Mouse (Mus musculus): Measurements from ENCODE around the gene Hacl1.

Hacl1 gene

DNA sequence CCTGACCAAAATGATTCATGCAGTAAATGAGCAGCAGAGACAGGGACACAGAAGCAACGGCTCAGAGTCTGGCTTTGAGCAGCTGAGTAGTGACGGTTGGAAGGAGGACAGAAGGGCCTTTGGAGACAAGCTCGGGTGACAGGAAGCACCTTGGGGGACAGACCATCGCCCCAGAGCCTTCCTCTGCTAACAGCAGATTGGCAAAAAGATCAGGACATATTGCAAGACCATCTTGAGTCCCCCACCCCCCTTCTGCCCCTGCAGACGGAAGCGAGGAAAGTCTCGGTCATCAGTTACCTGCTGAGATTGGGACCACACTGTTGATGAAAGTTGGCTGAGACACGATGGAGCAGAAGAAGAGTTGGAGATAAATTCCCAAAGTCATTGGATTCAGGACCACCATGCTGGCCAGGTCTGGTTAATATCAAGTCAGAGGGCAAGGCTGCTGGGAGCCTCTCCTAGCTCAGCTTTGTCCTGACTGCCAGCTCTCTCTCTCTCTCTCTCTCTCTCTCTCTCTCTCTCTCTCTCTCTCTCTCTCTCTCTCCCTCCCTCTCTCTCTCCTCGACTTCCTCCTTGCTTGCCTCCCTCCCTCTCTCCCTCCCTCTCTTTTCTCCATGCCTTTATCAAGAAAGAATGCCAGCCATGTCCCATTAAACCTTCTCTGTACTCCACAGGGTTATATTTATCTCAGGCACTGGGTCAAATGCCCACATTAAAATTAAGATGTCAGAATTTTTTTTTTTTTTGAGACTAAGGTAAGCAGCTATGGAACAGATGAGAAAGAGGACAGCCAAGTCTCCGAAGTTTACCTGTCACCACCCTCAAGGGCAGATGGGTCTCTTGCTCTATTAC is 64.0 kb downstream of the Hacl1 start:
- DNase-seq (ENCODE audit: extremely low read depth, low read depth) = no peak

GRCm38 (mm10) chr14:31575866-31576265 is 65.2 kb downstream of the Hacl1 start:
- no peak for DNase-seq (ENCODE audit: extremely low read depth, low read depth)

GRCm38 (mm10) chr14:31574903-31575665 is 66.0 kb downstream of the Hacl1 start:
- no peak for DNase-seq (ENCODE audit: extremely low read depth, low read depth)

DNA sequence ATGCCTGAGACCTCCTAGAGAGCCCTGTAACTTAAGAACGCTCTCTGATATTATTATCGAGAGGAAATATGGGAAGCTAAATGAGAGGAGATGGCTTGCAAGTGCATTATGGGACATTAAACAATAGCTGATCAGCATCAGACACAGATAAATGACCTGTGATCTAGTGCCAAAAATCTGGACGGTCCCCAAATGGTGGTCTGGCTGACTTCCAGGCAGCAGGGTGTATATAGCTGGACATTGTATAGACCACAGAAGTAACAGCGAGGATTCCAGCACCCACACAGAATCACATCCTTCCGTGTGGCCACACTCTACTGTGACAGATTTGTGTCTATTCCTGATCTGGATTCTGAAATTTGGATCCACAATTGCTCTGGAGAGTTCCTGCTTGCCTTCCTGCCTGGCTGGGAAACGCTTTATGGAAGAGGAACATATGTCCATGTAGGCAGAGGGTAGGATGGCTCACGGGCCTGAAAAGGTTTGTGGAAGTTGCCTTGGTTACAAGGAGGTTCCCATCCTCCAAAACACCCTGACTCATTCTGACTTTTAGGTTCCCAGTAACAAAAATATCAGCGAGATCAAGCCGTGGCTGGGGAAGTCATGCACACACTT is 68.4 kb downstream of the Hacl1 start:
- DNase-seq (ENCODE audit: extremely low read depth, low read depth) = no peak

DNA sequence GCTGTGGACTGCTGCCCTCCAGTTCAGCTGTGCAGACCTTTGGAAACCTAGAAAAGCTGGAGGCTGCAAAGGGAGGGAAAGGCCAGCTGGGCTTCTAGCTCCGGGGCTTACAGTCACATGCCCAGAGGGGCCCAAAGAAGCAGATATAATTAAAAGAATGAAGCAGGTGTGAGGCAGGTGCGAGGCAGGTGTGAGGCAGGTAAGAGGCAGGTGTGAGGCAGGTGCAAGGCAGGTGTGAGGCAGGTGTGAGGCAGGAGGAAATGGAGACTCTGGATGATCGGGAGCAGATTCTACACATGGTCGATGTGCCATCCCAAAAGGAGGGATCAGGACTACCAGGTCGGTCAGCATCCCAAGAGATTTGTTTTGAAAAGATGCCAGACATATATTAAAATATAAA is 69.7 kb downstream of the Hacl1 start:
- no peak for DNase-seq (ENCODE audit: extremely low read depth, low read depth)

DNA sequence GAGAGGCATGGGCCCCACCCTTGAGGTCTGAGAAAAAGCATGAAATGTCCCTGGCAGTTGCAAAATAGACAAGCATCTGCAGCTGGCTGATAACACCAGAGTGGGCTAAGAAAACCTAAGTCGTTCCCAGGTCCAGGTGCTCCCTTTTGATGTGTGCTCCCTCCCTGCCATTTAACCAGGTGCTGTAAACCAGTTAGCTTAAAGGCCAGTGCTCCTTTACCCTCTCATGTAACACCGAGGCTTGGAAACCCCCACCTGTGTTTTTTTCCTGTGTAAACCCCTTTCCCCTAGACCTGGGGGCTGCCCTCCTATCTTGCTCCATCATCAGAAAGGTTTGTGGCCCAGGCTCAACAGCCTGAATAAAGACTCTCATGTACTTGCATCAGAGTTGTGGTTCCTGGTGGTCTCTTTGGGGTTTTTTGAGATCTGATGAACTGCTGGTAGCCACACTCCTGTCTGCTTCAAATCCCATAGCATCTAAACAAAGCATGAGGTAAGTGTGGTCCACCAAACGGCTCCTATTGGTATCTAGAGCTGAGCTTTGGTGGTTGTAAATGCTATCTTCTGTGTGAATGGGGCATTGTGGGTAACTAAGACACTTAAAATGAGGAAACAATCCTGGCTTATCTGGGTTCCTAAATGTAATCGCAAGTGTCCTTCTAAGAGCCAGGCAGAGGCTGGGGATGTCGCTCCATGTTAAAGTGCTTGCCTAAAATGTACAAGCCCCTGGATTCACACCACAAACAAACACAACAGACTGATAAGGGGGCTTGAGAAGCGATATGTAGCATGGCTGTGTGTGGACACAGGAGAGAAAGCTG is 70.7 kb downstream of the Hacl1 start:
- DNase-seq (ENCODE audit: extremely low read depth, low read depth) = peak; percentile 59

GRCm38 (mm10) chr14:31569151-31569631 is 71.9 kb downstream of the Hacl1 start:
- DNase-seq (ENCODE audit: extremely low read depth, low read depth) = peak; percentile 46

- no peak for DNase-seq (ENCODE audit: extremely low read depth, low read depth)
Observed at GRCm38 (mm10) chr14:31565478-31566212, 75.4 kb downstream of the Hacl1 start.

GRCm38 (mm10) chr14:31564452-31565179 is 76.5 kb downstream of the Hacl1 start:
- DNase-seq (ENCODE audit: extremely low read depth, low read depth) = no peak

DNA sequence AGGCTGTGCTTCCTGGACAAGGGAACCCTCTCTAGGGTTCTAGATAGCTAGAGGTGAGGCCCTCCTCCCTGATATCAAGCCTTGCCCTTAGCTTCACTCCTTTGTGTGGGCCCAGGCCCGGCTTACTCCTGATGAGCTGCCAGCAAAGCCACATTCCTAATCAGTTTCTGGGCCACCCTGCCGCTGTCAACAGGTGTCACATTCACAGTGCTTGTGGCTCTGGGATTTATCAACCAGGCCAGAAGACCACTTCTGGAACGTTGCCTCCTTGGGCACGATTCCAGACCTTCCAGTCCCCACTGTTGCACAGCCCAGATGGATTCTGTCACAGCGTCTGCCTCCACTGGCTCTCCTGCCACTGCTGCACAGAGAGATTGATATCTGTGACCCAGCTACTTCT is 80.2 kb downstream of the Hacl1 start:
- peak; percentile 38 for DNase-seq (ENCODE audit: extremely low read depth, low read depth)

DNA sequence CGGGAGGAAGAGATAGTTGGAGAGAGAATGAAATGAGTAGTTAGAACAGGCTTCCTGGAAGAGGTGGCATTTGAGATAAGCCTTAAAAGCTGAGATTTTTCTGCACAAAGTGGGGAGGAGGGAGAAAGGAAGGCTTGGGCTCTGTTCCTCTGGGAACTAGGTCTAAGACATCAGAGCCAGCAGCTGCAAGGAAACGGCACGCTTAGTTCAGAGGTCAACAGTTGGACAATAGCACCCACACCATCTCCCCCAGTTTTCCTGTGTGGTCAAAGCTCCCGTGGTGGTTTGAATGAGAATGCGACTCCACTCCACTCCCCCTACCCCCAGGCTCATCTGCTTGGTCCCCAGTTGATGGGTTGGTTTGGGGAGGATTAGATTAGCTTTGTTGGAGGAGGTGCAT is 81.9 kb downstream of the Hacl1 start:
- DNase-seq (ENCODE audit: extremely low read depth, low read depth) = no peak

DNA sequence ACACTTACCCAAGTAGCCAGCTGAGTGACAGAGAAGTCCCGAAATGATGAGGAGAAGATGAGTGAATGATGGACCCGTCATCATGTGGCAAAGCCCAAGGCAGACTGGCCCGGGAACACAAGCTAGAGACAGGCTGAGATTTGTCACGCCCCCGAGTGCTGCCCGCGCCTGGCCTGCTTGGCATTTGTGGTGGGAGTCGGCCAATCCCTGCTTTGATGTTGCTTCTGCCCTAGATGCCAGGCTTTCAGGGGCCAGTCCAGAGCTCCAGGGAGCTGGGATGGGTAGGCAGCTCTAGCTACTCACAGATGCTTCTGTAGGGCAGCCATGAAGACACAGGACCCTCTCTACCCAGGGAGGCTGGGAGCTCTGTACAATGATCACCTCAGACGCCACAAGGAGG is 83.3 kb downstream of the Hacl1 start:
- no peak for DNase-seq (ENCODE audit: extremely low read depth, low read depth)

DNA sequence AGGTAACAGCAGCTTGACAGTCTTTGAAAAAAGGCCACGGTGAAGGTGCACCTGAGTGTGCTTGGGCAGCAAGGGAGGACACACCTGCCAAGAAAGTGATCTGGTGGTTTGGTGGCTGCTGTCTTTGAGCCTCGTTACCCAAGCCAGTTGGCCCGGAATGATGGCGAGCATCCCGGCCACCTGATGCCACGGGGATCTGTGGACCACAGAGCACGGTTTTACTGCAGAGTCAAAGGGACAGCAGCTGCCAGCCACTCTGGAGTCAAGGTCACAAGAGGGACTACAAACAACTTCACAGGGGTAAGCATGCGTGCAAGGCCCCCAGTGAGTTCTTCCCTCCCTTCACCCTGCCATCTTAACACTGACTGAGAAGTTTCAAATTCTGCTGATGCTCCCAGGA is 83.8 kb downstream of the Hacl1 start:
- DNase-seq (ENCODE audit: extremely low read depth, low read depth) = no peak

GRCm38 (mm10) chr14:31556526-31557260 is 84.4 kb downstream of the Hacl1 start:
- DNase-seq (ENCODE audit: extremely low read depth, low read depth) = no peak

DNA sequence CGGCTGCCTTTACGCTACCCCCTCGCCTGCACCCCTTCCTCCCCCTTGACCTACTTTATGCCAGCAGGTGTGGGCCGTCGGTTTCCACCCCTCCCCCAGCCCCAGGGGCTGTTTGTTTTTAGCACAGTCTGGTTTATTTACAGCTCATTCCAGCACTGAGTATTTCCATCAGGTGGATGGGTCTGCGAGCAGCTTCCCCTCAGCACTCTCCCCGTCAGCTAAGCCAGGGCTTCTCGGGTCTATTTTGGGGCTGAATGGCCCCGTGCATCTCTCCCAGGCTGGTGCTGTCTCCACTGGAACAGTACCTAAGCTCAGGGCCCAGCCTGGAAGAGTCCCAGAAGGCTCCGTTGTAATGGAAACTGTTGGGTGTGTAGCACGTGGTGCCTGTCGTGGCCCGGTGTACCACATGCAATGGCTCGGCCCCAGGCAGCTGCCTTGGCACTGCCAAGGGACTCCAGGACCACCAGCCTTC is 85.1 kb downstream of the Hacl1 start:
- DNase-seq (ENCODE audit: extremely low read depth, low read depth) = no peak

DNA sequence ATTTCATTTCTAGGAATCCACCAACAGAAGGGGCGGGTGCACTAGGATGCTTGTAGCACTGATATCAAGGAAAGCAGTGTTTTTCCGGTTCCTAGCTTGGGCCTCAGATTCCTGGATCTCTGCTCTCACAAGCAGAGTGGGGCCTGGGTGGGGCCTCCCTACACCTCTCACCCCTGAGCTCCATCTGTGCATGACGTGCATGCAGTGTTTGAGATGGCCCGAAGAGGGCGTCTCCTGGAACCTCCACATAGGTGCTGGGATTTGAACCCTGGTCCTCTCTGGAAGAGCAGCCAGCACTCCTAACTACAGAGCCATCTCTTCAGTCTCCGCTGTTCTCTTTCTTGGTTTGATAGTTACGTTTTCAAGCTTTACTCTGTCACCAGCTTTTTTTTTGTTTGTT is 86.1 kb downstream of the Hacl1 start:
- no peak for DNase-seq (ENCODE audit: extremely low read depth, low read depth)
